Mouse (Mus musculus): Measurements from ENCODE around the gene Spns1.
"Not testable (repeated sequence)": the region's sequence is repeated elsewhere in the genome, so short reads cannot be mapped to it uniquely, and the experiment has no call there.

The Spns1 gene

DNA sequence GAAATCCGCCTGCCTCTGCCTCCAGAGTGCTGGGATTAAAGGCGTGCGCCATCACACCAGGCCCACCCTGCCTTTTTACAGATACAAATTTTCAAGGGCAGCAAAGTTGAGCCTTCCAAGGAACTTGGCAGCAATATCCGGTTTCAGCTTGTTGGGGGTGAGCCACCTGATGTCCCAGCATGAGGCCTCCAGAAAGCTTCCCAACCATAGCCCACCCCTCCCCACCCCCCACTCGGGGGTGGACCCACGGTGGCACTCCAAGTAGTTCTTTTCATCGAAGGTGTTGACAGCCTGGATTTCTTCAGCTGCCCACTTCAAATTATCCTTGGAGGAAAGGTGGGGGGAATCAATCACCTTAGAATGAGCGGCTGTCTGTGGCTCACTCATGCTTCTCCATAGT lies 38.3 kb downstream of the Spns1 start:
- no peak for DNase-seq (ENCODE audit: low spot score in 2 of 2)

DNA sequence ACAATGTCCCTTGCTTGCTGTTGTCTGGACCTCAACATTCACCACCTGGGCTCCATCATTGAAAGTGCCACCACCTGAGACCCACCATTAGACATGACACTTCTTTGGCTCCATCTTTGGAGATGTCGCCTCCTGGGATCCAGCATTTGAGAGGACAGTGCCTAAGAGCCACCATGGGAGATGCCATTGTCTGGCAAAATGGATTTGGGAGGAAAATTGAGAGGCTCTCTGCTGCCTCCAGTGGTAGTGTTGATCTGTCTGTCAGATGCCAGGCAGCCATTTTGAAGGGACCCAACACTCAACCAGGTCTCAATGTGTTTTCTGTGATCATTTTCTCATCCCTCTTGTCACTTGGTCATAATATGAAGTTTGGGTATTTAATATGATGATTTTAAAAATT lies 41.7 kb downstream of the Spns1 start:
- no peak for DNase-seq (ENCODE audit: low spot score in 2 of 2)

DNA sequence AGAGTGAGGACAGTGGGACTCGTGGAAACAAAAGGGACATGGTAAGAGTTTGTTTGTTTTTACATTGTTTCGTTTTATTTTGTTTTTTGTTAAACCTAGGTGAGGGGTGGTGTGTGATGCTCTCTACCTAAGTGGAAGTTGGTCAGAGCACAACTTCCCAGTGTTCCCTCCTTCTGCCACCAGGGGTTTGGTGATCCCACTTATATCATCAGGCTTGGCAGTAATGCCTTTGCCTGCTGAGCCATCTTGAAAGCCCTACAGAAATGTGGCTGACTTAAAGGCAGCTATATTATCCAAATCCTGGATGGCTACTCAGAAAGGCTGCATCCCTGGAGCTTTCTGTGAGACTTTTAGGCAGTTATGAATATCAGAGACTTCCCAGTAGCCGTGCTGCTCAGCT lies 44.6 kb downstream of the Spns1 start:
- DNase-seq (ENCODE audit: low spot score in 2 of 2): no peak

DNA sequence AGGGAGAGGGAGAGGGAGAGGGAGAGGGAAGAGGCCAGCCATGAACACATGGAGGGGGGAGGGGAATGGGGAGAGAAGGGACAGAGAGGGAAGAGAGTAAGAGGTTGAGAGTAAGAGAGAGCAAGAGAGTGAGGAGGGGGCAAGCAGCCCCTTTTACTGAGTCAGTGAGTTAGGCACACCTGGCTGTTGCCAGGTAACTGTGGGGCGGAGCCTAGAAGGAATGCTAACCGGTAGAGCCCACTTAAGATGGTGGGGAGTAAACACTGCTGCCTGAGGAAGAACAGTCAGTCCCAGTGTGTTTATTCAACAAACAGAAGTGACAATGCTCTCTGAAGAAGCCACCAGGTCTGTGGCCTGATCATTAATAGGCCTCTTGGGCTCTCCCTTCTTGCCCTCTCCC lies 46.6 kb downstream of the Spns1 start:
- DNase-seq (ENCODE audit: low spot score in 2 of 2): no peak

DNA sequence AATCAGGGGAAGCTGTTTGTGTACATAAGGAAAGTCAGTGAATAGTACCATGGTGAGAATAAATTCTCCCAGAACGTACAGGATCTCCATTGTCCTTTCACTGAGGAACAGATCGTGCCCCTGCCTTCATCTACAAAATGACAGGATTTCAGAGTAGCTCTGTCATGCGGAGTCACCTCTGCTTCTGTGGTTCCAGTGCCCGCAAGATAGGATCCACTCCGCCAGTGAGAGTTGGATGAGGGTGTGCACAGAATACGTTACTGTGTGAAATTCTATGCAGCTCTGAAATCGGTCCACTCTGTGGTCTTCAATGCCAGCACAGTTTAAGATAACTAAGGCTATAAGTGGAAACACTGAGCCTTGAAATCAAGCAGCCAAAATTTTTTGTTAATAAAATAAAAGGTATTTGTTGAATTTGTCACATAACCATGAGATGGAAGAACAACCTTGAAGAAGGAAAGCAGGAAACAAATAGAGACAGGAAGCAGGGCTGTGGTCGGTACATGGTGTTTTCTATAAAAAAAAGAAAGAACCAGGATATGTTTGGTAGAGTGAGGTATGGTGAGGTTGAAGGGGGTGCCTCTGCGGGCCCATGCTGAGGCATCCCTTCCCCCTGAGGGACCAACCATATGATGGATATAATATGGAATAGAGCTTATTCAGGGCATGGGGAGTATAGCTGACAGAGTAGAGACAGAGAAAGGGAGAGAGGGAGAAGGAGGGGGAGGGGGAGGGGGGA lies 47.2 kb downstream of the Spns1 start:
- no peak for DNase-seq (ENCODE audit: low spot score in 2 of 2)

DNA sequence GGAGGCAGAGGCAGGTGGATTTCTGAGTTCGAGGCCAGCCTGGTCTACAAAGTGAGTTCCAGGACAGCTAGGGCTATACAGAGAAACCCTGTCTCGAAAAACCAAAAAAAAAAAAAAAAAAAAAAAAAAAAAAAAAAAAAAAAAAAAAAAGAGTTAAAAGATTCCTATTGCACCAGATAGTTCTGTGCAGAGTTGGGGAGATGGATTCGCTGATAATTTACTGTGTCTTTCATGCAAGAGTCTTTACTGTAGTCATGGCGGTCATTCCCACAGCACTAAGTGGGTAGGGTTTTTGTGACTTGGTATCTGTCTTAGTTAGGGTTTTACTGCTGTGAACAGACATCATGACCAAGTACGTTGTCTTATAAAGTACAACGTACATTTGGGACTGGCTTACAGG lies 48.4 kb downstream of the Spns1 start:
- DNase-seq (ENCODE audit: low spot score in 2 of 2): not testable (repeated sequence)

DNA sequence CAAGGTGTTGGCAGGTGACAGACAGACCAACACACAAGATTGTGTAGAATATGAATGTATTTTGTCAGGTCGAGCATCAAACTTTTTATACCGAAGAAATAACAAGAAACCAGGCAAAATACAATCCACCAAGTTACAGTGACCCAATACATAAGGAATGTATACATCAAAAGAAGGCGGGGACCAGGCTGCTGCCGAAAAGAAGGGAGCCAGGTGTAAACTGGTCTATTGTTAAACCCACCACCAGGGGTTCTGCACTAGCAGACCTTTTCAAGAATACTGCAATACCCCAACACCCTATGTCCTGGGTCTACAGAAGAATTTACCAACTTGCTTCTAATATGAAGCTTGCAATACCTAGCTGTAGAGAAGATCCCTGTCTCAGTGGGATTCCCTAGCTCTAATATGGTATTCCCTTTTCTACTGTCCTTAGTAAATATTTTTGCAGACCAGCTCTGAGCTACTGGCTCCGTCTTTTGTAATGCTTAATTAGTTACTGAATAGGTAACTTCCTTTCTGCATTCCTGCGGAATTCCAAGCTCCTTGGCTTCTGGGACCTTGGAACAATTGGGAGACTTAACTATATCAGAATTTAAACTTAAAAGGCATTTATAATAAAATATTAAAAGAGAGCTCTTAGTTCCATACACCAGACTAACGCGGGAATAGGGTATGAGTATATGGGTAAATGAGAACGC lies 51.5 kb downstream of the Spns1 start:
- DNase-seq (ENCODE audit: low spot score in 2 of 2): not testable (repeated sequence)

DNA sequence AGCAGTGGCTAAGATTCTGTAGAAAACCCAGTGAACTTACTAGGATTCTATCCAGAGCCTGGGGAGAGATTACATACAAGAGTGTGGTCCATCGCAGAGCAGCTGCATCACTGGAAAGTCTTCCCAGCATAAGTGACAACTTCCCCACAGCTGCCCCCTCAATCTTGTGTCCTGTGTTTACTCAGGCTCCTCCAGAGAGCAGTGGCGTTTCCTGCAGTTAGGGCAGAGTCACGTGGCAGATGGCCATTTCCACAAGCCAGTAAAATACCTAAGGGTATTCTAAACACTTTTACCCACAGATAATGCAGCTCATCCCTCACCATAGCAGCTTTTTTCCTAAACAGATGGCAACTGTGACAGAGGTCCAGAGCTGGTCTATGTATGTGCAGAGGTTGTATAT lies 52.5 kb downstream of the Spns1 start:
- no peak for DNase-seq (ENCODE audit: low spot score in 2 of 2)

DNA sequence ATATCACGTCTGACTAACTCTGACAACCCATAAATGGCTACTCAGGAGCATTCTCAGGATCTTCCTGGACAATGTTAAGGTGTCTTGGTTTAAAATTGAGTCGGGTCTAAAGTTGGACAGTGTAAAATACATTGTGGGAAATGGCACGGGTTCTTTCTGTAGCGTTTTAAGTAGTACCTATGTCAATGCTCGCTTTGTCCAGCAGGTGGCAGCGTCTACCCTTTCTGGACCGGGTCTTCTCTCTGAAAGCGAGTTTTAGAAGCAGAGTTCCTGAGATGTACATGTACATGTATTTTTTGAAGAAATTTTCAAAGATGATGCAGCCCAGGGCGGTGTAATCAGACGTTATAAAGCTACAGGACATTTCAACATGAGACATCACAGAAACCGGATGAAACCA lies 53.5 kb downstream of the Spns1 start:
- peak; percentile 79 to 88 for DNase-seq (ENCODE audit: low spot score in 2 of 2)
